Mouse (Mus musculus): ENCODE measurements around the gene Agbl4. TPM values are rescaled to one million over a fixed set of nuclear protein-coding genes. Genes with fewer than 3 reads are reported as not detected.

The Agbl4 gene
- polyA plus RNA-seq, 1 experiment from 2014 or later: 0.47 TPM

GRCm38 (mm10) chr4:110788596-110788995 is 391.1 kb downstream of the Agbl4 start:
- no peaks in the 10 kb centered on the region for H3K4me1 ChIP-seq (ENCODE audit: control insufficient read depth, insufficient read depth, low read length)
- H3K9me3 ChIP-seq (ENCODE audit: control insufficient read depth, low read length): no peaks in the 10 kb centered on the region
- no peak for ATAC-seq (ENCODE audit: insufficient number of reproducible peaks, low FRiP score, low TSS enrichment, low read depth)
- DNase-seq (ENCODE audit: low spot score): no peak
- H3K4me3 ChIP-seq (ENCODE audit: low read depth, low read length): no peak overlapping the region
- H3K27me3 ChIP-seq (ENCODE audit: control insufficient read depth, insufficient read depth, low read length): no peaks in the 10 kb centered on the region
- H3K9ac ChIP-seq (ENCODE audit: low read length): no peak overlapping the region
- H3K4me2 ChIP-seq (ENCODE audit: low read depth, severe bottlenecking): no peak overlapping the region
- WGBS: 84% methylated on average over 4 of the region's 4 CpGs
- no peaks in the 10 kb centered on the region for H3K36me3 ChIP-seq (ENCODE audit: control insufficient read depth, insufficient read depth, low read length)
- H3K27ac ChIP-seq (replicated peaks; ENCODE audit: low read depth, low read length): no peak overlapping the region

- Histone ChIP-seq H3K4me1 (ENCODE audit: control insufficient read depth, insufficient read depth, low read length) (no peaks in the 10 kb centered on the region), H3K27ac (replicated peaks; ENCODE audit: low read depth, low read length) (no peak overlapping the region), H3K9ac (ENCODE audit: low read length) (no peak overlapping the region), H3K27me3 (ENCODE audit: control insufficient read depth, insufficient read depth, low read length) (no peaks in the 10 kb centered on the region), H3K4me3 (ENCODE audit: low read depth, low read length) (no peak overlapping the region), H3K9me3 (ENCODE audit: control insufficient read depth, low read length) (no peaks in the 10 kb centered on the region), H3K4me2 (ENCODE audit: low read depth, severe bottlenecking) (no peak overlapping the region), H3K36me3 (ENCODE audit: control insufficient read depth, insufficient read depth, low read length) (no peaks in the 10 kb centered on the region)
- WGBS: 89% methylated on average over 4 of the region's 4 CpGs
- DNase-seq (ENCODE audit: low spot score) (no peak), ATAC-seq (ENCODE audit: insufficient number of reproducible peaks, low FRiP score, low TSS enrichment, low read depth) (no peak)
Observed at GRCm38 (mm10) chr4:110799902-110800301, 402.4 kb downstream of the Agbl4 start.

- 61% methylated on average over 1 of the region's 1 CpGs for WGBS
- no peaks in the 10 kb centered on the region for H3K4me1 ChIP-seq (ENCODE audit: control insufficient read depth, insufficient read depth, low read length)
- ATAC-seq (ENCODE audit: insufficient number of reproducible peaks, low FRiP score, low TSS enrichment, low read depth): no peak
Observed at GRCm38 (mm10) chr4:110810947-110811346, 413.5 kb downstream of the Agbl4 start.

GRCm38 (mm10) chr4:110832776-110833175 is 435.3 kb downstream of the Agbl4 start:
- H3K4me1 ChIP-seq (ENCODE audit: control insufficient read depth, insufficient read depth, low read length): no peaks in the 10 kb centered on the region
- ATAC-seq (ENCODE audit: insufficient number of reproducible peaks, low FRiP score, low TSS enrichment, low read depth): no peak
- H3K27me3 ChIP-seq (ENCODE audit: control insufficient read depth, insufficient read depth, low read length): no peaks in the 10 kb centered on the region
- DNase-seq (ENCODE audit: low spot score): no peak
- no peak overlapping the region for H3K27ac ChIP-seq (replicated peaks; ENCODE audit: low read depth, low read length)
- H3K9ac ChIP-seq (ENCODE audit: low read length): no peak overlapping the region
- no peaks in the 10 kb centered on the region for H3K9me3 ChIP-seq (ENCODE audit: control insufficient read depth, low read length)
- H3K4me2 ChIP-seq (ENCODE audit: low read depth, severe bottlenecking): no peak overlapping the region
- H3K4me3 ChIP-seq (ENCODE audit: low read depth, low read length): no peak overlapping the region
- H3K36me3 ChIP-seq (ENCODE audit: control insufficient read depth, insufficient read depth, low read length): no peaks in the 10 kb centered on the region
- WGBS: 68% methylated on average over 1 of the region's 1 CpGs

More at GRCm38 (mm10) chr4:110810947-110811346, 413.5 kb downstream of the Agbl4 start:
- Histone ChIP-seq H3K27ac (replicated peaks; ENCODE audit: low read depth, low read length) (no peak overlapping the region), H3K4me2 (ENCODE audit: low read depth, severe bottlenecking) (no peak overlapping the region), H3K9me3 (ENCODE audit: control insufficient read depth, low read length) (no peaks in the 10 kb centered on the region), H3K36me3 (ENCODE audit: control insufficient read depth, insufficient read depth, low read length) (no peaks in the 10 kb centered on the region), H3K9ac (ENCODE audit: low read length) (no peak overlapping the region), H3K27me3 (ENCODE audit: control insufficient read depth, insufficient read depth, low read length) (no peaks in the 10 kb centered on the region), H3K4me3 (ENCODE audit: low read depth, low read length) (no peak overlapping the region)
- DNase-seq (ENCODE audit: low spot score): no peak

- 83% methylated on average over 2 of the region's 2 CpGs for WGBS
- DNase-seq (ENCODE audit: low spot score) (no peak), ATAC-seq (ENCODE audit: insufficient number of reproducible peaks, low FRiP score, low TSS enrichment, low read depth) (no peak)
- H3K27me3 ChIP-seq (ENCODE audit: control insufficient read depth, insufficient read depth, low read length): no peaks in the 10 kb centered on the region
- no peak overlapping the region for H3K9ac ChIP-seq (ENCODE audit: low read length)
- H3K9me3 ChIP-seq (ENCODE audit: control insufficient read depth, low read length): no peaks in the 10 kb centered on the region
- H3K4me2 ChIP-seq (ENCODE audit: low read depth, severe bottlenecking): no peak overlapping the region
- H3K27ac ChIP-seq (replicated peaks; ENCODE audit: low read depth, low read length): no peak overlapping the region
- no peaks in the 10 kb centered on the region for H3K36me3 ChIP-seq (ENCODE audit: control insufficient read depth, insufficient read depth, low read length)
- H3K4me1 ChIP-seq (ENCODE audit: control insufficient read depth, insufficient read depth, low read length): no peaks in the 10 kb centered on the region
- no peak overlapping the region for H3K4me3 ChIP-seq (ENCODE audit: low read depth, low read length)
Observed at GRCm38 (mm10) chr4:110879719-110880443, 482.4 kb downstream of the Agbl4 start.

- ATAC-seq (ENCODE audit: insufficient number of reproducible peaks, low FRiP score, low TSS enrichment, low read depth) (no peak), DNase-seq (ENCODE audit: low spot score) (peak; percentile 22)
- Histone ChIP-seq H3K9me3 (ENCODE audit: control insufficient read depth, low read length) (no peaks in the 10 kb centered on the region), H3K4me3 (ENCODE audit: low read depth, low read length) (no peak overlapping the region), H3K9ac (ENCODE audit: low read length) (no peak overlapping the region), H3K36me3 (ENCODE audit: control insufficient read depth, insufficient read depth, low read length) (no peaks in the 10 kb centered on the region), H3K4me1 (ENCODE audit: control insufficient read depth, insufficient read depth, low read length) (no peaks in the 10 kb centered on the region), H3K27ac (replicated peaks; ENCODE audit: low read depth, low read length) (no peak overlapping the region), H3K4me2 (ENCODE audit: low read depth, severe bottlenecking) (no peak overlapping the region), H3K27me3 (ENCODE audit: control insufficient read depth, insufficient read depth, low read length) (no peaks in the 10 kb centered on the region)
Observed at GRCm38 (mm10) chr4:110916061-110916460, 518.6 kb downstream of the Agbl4 start.

GRCm38 (mm10) chr4:110916565-110916964 is 519.1 kb downstream of the Agbl4 start:
- DNase-seq (ENCODE audit: low spot score) (peak; percentile 23), ATAC-seq (ENCODE audit: insufficient number of reproducible peaks, low FRiP score, low TSS enrichment, low read depth) (no peak)
- WGBS: 47% methylated on average over 4 of the region's 4 CpGs
- Histone ChIP-seq H3K9me3 (ENCODE audit: control insufficient read depth, low read length) (no peaks in the 10 kb centered on the region), H3K9ac (ENCODE audit: low read length) (no peak overlapping the region), H3K4me3 (ENCODE audit: low read depth, low read length) (no peak overlapping the region), H3K27ac (replicated peaks; ENCODE audit: low read depth, low read length) (no peak overlapping the region), H3K36me3 (ENCODE audit: control insufficient read depth, insufficient read depth, low read length) (no peaks in the 10 kb centered on the region), H3K27me3 (ENCODE audit: control insufficient read depth, insufficient read depth, low read length) (no peaks in the 10 kb centered on the region), H3K4me2 (ENCODE audit: low read depth, severe bottlenecking) (no peak overlapping the region), H3K4me1 (ENCODE audit: control insufficient read depth, insufficient read depth, low read length) (no peaks in the 10 kb centered on the region)

- no peak overlapping the region for H3K27ac ChIP-seq (replicated peaks; ENCODE audit: low read depth, low read length)
- ATAC-seq (ENCODE audit: insufficient number of reproducible peaks, low FRiP score, low TSS enrichment, low read depth): no peak
- no peak for DNase-seq (ENCODE audit: low spot score)
- H3K27me3 ChIP-seq (ENCODE audit: control insufficient read depth, insufficient read depth, low read length): no peaks in the 10 kb centered on the region
- no peaks in the 10 kb centered on the region for H3K4me1 ChIP-seq (ENCODE audit: control insufficient read depth, insufficient read depth, low read length)
- H3K36me3 ChIP-seq (ENCODE audit: control insufficient read depth, insufficient read depth, low read length): no peaks in the 10 kb centered on the region
- no peak overlapping the region for H3K4me2 ChIP-seq (ENCODE audit: low read depth, severe bottlenecking)
- no peak overlapping the region for H3K9ac ChIP-seq (ENCODE audit: low read length)
- WGBS: 78% methylated on average over 3 of the region's 3 CpGs
- no peak overlapping the region for H3K4me3 ChIP-seq (ENCODE audit: low read depth, low read length)
- H3K9me3 ChIP-seq (ENCODE audit: control insufficient read depth, low read length): no peaks in the 10 kb centered on the region
Observed at GRCm38 (mm10) chr4:110921013-110921412, 523.6 kb downstream of the Agbl4 start.

- no peak for DNase-seq (ENCODE audit: low spot score)
- no peaks in the 10 kb centered on the region for H3K27me3 ChIP-seq (ENCODE audit: control insufficient read depth, insufficient read depth, low read length)
- no peak overlapping the region for H3K4me3 ChIP-seq (ENCODE audit: low read depth, low read length)
- no peaks in the 10 kb centered on the region for H3K36me3 ChIP-seq (ENCODE audit: control insufficient read depth, insufficient read depth, low read length)
- 88% methylated on average over 2 of the region's 2 CpGs for WGBS
- H3K4me2 ChIP-seq (ENCODE audit: low read depth, severe bottlenecking): no peak overlapping the region
- no peaks in the 10 kb centered on the region for H3K9me3 ChIP-seq (ENCODE audit: control insufficient read depth, low read length)
- H3K9ac ChIP-seq (ENCODE audit: low read length): no peak overlapping the region
- no peak overlapping the region for H3K27ac ChIP-seq (replicated peaks; ENCODE audit: low read depth, low read length)
- H3K4me1 ChIP-seq (ENCODE audit: control insufficient read depth, insufficient read depth, low read length): no peaks in the 10 kb centered on the region
- no peak for ATAC-seq (ENCODE audit: insufficient number of reproducible peaks, low FRiP score, low TSS enrichment, low read depth)
Observed at GRCm38 (mm10) chr4:111001641-111002040, 604.2 kb downstream of the Agbl4 start.
